Mouse (Mus musculus) cerebellum, adult 2 months (tissue): ENCODE measurements around the gene Zc3h6.

ENCODE experiments used
- CTCF ChIP-seq: fragments of 200-500 bp; IDR thresholded peaks from 2 replicates; pipeline ENCODE4 v1.5.1; 2011; ENCODE audit warnings: low read depth, mild to moderate bottlenecking, control low read depth, low read length, moderate library complexity, borderline replicate concordance; ENCODE audit not compliant: insufficient read depth
- POLR2A ChIP-seq: fragments of 200-500 bp; IDR thresholded peaks from 2 replicates; pipeline ENCODE4 v1.6.1; 2011; ENCODE audit warnings: low read length, control low read depth, borderline replicate concordance; ENCODE audit not compliant: insufficient read depth

GRCm38 (mm10) chr2:128928446-128928845 is 38.8 kb upstream of the Zc3h6 start:
- TF ChIP-seq POLR2A (no peak), CTCF (no peak)
